Mouse (Mus musculus) telencephalon, adult 2 months (tissue): ENCODE measurements around the gene Arxes2.
"Not testable (repeated sequence)": the region's sequence is repeated elsewhere in the genome, so short reads cannot be mapped to it uniquely, and the experiment has no call there.

Experiments
- DNase-seq: peaks from one replicate; pipeline ENCODE4 v3.0.0-alpha.2; 2011; ENCODE audit warnings: low read depth, low spot score

The Arxes2 gene

GRCm38 (mm10) chrX:135993664-135994119 is at the start of gene Arxes2:
TSS of gene Arxes2 (plus strand) at chrX:135993824.
- DNase-seq = not testable (repeated sequence)

GRCm38 (mm10) chrX:135948699-135949437 is 44.8 kb upstream of the Arxes2 start:
- DNase-seq = peak; percentile 35

- DNase-seq = no peak
Observed at GRCm38 (mm10) chrX:135956988-135957690, 36.5 kb upstream of the Arxes2 start.

GRCm38 (mm10) chrX:135957691-135958081 is 35.9 kb upstream of the Arxes2 start:
- no peak for DNase-seq

GRCm38 (mm10) chrX:135958589-135959225 is 34.9 kb upstream of the Arxes2 start:
- no peak for DNase-seq

GRCm38 (mm10) chrX:135959536-135959935 is 34.1 kb upstream of the Arxes2 start:
- no peak for DNase-seq

- DNase-seq = no peak
Observed at GRCm38 (mm10) chrX:135962342-135962741, 31.3 kb upstream of the Arxes2 start.

GRCm38 (mm10) chrX:135963130-135963529 is 30.5 kb upstream of the Arxes2 start:
- no peak for DNase-seq

- DNase-seq = no peak
Observed at GRCm38 (mm10) chrX:135963629-135964028, 30.0 kb upstream of the Arxes2 start.

- no peak for DNase-seq
Observed at GRCm38 (mm10) chrX:135973597-135974423, 19.8 kb upstream of the Arxes2 start.

GRCm38 (mm10) chrX:135974424-135975225 is 19.0 kb upstream of the Arxes2 start:
- DNase-seq = no peak

GRCm38 (mm10) chrX:135975226-135975552 is 18.4 kb upstream of the Arxes2 start:
- DNase-seq = peak; percentile 43

- peak; percentile 56 for DNase-seq
Observed at GRCm38 (mm10) chrX:135984539-135985260, 8.9 kb upstream of the Arxes2 start.

- DNase-seq = no peak
Observed at GRCm38 (mm10) chrX:135986267-135986666, 7.4 kb upstream of the Arxes2 start.

- DNase-seq = no peak
Observed at GRCm38 (mm10) chrX:135990661-135991060, 3.0 kb upstream of the Arxes2 start.

GRCm38 (mm10) chrX:135993192-135993594 is 431 bp upstream of the Arxes2 start:
- DNase-seq = not testable (repeated sequence)

- no peak for DNase-seq
Observed at GRCm38 (mm10) chrX:136007199-136007843, 13.7 kb downstream of the Arxes2 start.

GRCm38 (mm10) chrX:136014392-136014791 is 20.8 kb downstream of the Arxes2 start:
- DNase-seq = no peak

GRCm38 (mm10) chrX:136030331-136030730 is 36.7 kb downstream of the Arxes2 start:
- DNase-seq = no peak
